Mouse (Mus musculus): Measurements from ENCODE around the gene a.

- TF ChIP-seq CTCF (IDR thresholded peaks at IDR 0.05; ENCODE audit: control insufficient read depth, insufficient read depth, insufficient replicate concordance, low read depth, low read length) = no peak
- no peak for TF ChIP-seq POLR2A (IDR thresholded peaks at IDR 0.05; ENCODE audit: control insufficient read depth, low read depth, low read length)
Measured at GRCm38 (mm10) chr2:154925411-154926031, 134.3 kb downstream of the a start.
